Mouse (Mus musculus) hindbrain, embryonic 13.5 days (tissue): ENCODE data around the gene Muc2. TPM values are rescaled to one million over a fixed set of nuclear protein-coding genes. Genes with fewer than 3 reads are reported as not detected.

Source experiments
- ATAC-seq: fragments of 200-750 bp; cut with Nextera tagmentation; 2 replicates; pipeline ENCODE4 v1.8.0; 2017; ENCODE audit warnings: moderate TSS enrichment; ENCODE audit not compliant: low FRiP score
- H3K27ac ChIP-seq: fragments of 300-500 bp; sonication (generic); 2 replicates; pipeline ENCODE4 v1.5.1; 2015; ENCODE audit warnings: inconsistent platforms, mild to moderate bottlenecking, moderate library complexity
- H3K27me3 ChIP-seq: fragments of 300-500 bp; sonication (generic); 2 replicates; pipeline ENCODE4 v1.6.1; 2015; ENCODE audit warnings: mild to moderate bottlenecking, inconsistent platforms
- H3K36me3 ChIP-seq: fragments of 300-500 bp; sonication (generic); 2 replicates; pipeline ENCODE4 v1.6.1; 2015; ENCODE audit warnings: mild to moderate bottlenecking, inconsistent platforms
- H3K4me1 ChIP-seq: fragments of 300-500 bp; sonication (generic); replicated peaks from 2 replicates; pipeline ENCODE4 v1.6.1; 2015; ENCODE audit warnings: inconsistent platforms
- H3K4me2 ChIP-seq: fragments of 300-500 bp; sonication (generic); 2 replicates; pipeline ENCODE4 v1.6.1; 2015; ENCODE audit warnings: inconsistent platforms, mild to moderate bottlenecking, moderate library complexity
- H3K4me3 ChIP-seq: fragments of 300-500 bp; sonication (generic); 2 replicates; pipeline ENCODE4 v1.5.1; 2015; ENCODE audit warnings: mild to moderate bottlenecking, inconsistent platforms
- H3K9ac ChIP-seq: fragments of 300-500 bp; sonication (generic); 2 replicates; pipeline ENCODE4 v1.6.1; 2015; ENCODE audit warnings: mild to moderate bottlenecking, inconsistent platforms
- H3K9me3 ChIP-seq: fragments of 300-500 bp; sonication (generic); 2 replicates; pipeline ENCODE4 v1.6.1; 2016; ENCODE audit warnings: inconsistent platforms
- WGBS: fragments of 180-500 bp; shearing (Covaris S2); methylation state at CpG from one replicate; pipeline ENCODE4 v1.1.7; 2015; 5-methylcytosine and 5-hydroxymethylcytosine counted together
- polyA plus RNA-seq: library from polyadenylated mRNA; unstranded; fragments of >200 nt; fragmentation: Nextera tagmentation; extraction: Ambion mirVana; gene quantifications from 2 replicates; pipeline ENCODE4 v1.2.1, GENCODE M21; 2015

Muc2 gene
- polyA plus RNA-seq, 1 experiment from 2014 or later, result 0.14 TPM

DNA sequence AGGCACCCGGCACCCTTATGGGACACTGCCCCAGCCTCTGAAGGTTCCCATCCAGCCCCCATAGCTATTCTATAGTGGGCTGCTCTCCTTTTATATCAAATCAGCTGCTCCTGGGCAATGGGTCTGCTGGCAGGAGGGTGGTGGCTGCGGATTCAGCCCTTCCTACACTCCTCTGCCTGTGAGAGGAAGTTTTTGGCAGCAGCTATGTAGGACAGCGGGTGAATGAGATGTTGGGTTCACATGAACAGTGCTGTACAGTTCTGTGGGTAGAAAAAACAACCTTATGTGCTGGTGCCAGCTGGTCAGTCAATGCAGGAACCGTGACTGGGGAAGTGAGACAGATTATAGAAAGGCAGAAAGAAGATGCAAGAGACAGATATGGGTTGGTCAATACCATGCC is 11.2 kb upstream of the Muc2 start:
- no peak for ATAC-seq
- no peaks in the 10 kb centered on the region for H3K27me3 ChIP-seq
- no peaks in the 10 kb centered on the region for H3K4me1 ChIP-seq
- WGBS, result 90% methylated on average over 4 of the region's 4 CpGs
- no peaks in the 10 kb centered on the region for H3K9me3 ChIP-seq
- no peaks in the 10 kb centered on the region for H3K36me3 ChIP-seq
- H3K4me2 ChIP-seq, result no peak overlapping the region
- H3K27ac ChIP-seq, result no peak overlapping the region
- H3K9ac ChIP-seq, result no peak overlapping the region
- H3K4me3 ChIP-seq, result no peak overlapping the region

GRCm38 (mm10) chr7:141687330-141687729 is 2.8 kb upstream of the Muc2 start:
- Histone ChIP-seq H3K4me2 (no peak overlapping the region), H3K4me1 (0 out of 2 replicates have a peak, but pooled peaks cover 4% of the 10 kb centered on the region), H3K9ac (no peak overlapping the region), H3K4me3 (no peak overlapping the region), H3K9me3 (no peaks in the 10 kb centered on the region), H3K36me3 (no peaks in the 10 kb centered on the region), H3K27me3 (no peaks in the 10 kb centered on the region), H3K27ac (no peak overlapping the region)
- ATAC-seq, result no peak
- 74% methylated on average over 10 of the region's 10 CpGs for WGBS

- Histone ChIP-seq H3K4me2 (peak overlapping the region; percentile 39), H3K9me3 (no peaks in the 10 kb centered on the region), H3K27me3 (no peaks in the 10 kb centered on the region), H3K36me3 (no peaks in the 10 kb centered on the region), H3K4me1 (0 out of 2 replicates have a peak, but pooled peaks cover 3% of the 10 kb centered on the region), H3K27ac (no peak overlapping the region), H3K4me3 (peak overlapping the region; percentile 8; the same call in 1 of the 2 replicates), H3K9ac (no peak overlapping the region)
- 53% methylated on average over 30 of the region's 30 CpGs for WGBS
- ATAC-seq, result no peak
Observed at GRCm38 (mm10) chr7:141693591-141694273, 3.6 kb downstream of the Muc2 start.

GRCm38 (mm10) chr7:141694274-141694639 is 4.1 kb downstream of the Muc2 start:
- Histone ChIP-seq H3K36me3 (no peaks in the 10 kb centered on the region), H3K27ac (no peak overlapping the region), H3K9me3 (no peaks in the 10 kb centered on the region), H3K4me3 (no peak overlapping the region), H3K4me1 (0 out of 2 replicates have a peak, but pooled peaks cover 3% of the 10 kb centered on the region), H3K4me2 (no peak overlapping the region), H3K27me3 (no peaks in the 10 kb centered on the region), H3K9ac (no peak overlapping the region)
- WGBS, result 84% methylated on average over 5 of the region's 5 CpGs
- ATAC-seq, result no peak

GRCm38 (mm10) chr7:141696538-141696937 is 6.4 kb downstream of the Muc2 start:
- Histone ChIP-seq H3K27ac (no peak overlapping the region), H3K4me1 (0 out of 2 replicates have a peak, but pooled peaks cover 3% of the 10 kb centered on the region), H3K9me3 (no peaks in the 10 kb centered on the region), H3K27me3 (no peaks in the 10 kb centered on the region), H3K9ac (no peak overlapping the region), H3K4me3 (no peak overlapping the region), H3K36me3 (no peaks in the 10 kb centered on the region), H3K4me2 (no peak overlapping the region)
- WGBS, result 84% methylated on average over 13 of the region's 13 CpGs
- no peak for ATAC-seq

- Histone ChIP-seq H3K9me3 (no peaks in the 10 kb centered on the region), H3K4me3 (no peak overlapping the region), H3K36me3 (no peaks in the 10 kb centered on the region), H3K9ac (no peak overlapping the region), H3K27me3 (no peaks in the 10 kb centered on the region), H3K4me1 (no peaks in the 10 kb centered on the region), H3K4me2 (no peak overlapping the region), H3K27ac (no peak overlapping the region)
- 89% methylated on average over 8 of the region's 8 CpGs for WGBS
- no peak for ATAC-seq
Observed at GRCm38 (mm10) chr7:141699556-141700220, 9.5 kb downstream of the Muc2 start.

DNA sequence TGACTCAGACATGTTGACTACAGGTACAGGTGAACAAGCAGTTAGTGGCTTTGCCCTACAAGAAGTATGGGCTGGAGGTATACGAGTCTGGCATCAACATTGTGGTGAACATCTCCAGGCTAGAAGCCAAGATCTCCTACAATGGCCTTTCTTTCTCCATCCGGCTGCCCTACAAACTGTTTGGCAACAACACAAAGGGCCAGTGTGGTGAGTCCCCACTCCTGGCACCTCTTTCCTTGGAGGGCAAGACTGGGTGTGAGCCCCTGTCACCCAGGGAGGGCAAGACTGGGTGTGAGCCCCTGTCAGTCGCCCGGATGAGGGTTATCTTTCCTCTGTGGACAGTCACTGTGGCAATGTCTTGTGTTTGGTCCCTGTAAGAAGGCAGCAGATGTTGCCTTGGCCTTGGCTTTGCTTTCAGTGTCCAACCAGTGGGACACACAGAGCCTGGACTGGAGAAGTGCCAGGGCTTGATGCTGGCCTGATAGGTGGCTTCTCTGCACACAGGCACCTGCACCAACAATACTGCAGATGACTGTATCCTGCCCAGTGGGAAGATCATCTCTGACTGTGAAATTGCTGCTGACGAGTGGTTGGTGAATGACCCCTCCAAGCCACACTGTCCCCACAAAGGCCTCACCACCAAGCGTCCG is 57.4 kb downstream of the Muc2 start:
- Histone ChIP-seq H3K9me3 (no peaks in the 10 kb centered on the region), H3K4me1 (no peaks in the 10 kb centered on the region), H3K27me3 (0 out of 2 replicates have a peak, but pooled peaks cover 5% of the 10 kb centered on the region), H3K27ac (no peak overlapping the region), H3K9ac (no peak overlapping the region), H3K36me3 (no peaks in the 10 kb centered on the region), H3K4me3 (no peak overlapping the region), H3K4me2 (no peak overlapping the region)
- no peak for ATAC-seq
- WGBS, result 90% methylated on average over 7 of the region's 7 CpGs

GRCm38 (mm10) chr7:141752513-141752912 is 62.4 kb downstream of the Muc2 start:
- Histone ChIP-seq H3K27me3 (peaks cover 12% of the 10 kb centered on the region; the same call in 1 of the 2 replicates), H3K4me3 (no peak overlapping the region), H3K9me3 (no peaks in the 10 kb centered on the region), H3K4me1 (no peaks in the 10 kb centered on the region), H3K27ac (no peak overlapping the region), H3K36me3 (no peaks in the 10 kb centered on the region), H3K4me2 (no peak overlapping the region), H3K9ac (no peak overlapping the region)
- no peak for ATAC-seq
- WGBS, result 88% methylated on average over 6 of the region's 6 CpGs

- Histone ChIP-seq H3K9me3 (peaks cover 5% of the 10 kb centered on the region; the same call in 1 of the 2 replicates), H3K4me1 (no peaks in the 10 kb centered on the region), H3K4me3 (no peak overlapping the region), H3K9ac (no peak overlapping the region), H3K36me3 (no peaks in the 10 kb centered on the region), H3K27me3 (peaks cover 6% of the 10 kb centered on the region; the same call in 1 of the 2 replicates), H3K4me2 (no peak overlapping the region), H3K27ac (no peak overlapping the region)
- no peak for ATAC-seq
- whole genome bisulfite sequencing, result 54% methylated on average over 4 of the region's 4 CpGs
Observed at GRCm38 (mm10) chr7:141755831-141756230, 65.7 kb downstream of the Muc2 start.

GRCm38 (mm10) chr7:141758291-141758690 is 68.2 kb downstream of the Muc2 start:
- Histone ChIP-seq H3K9ac (no peak overlapping the region), H3K9me3 (peaks cover 5% of the 10 kb centered on the region; the same call in 1 of the 2 replicates), H3K4me1 (no peaks in the 10 kb centered on the region), H3K36me3 (no peaks in the 10 kb centered on the region), H3K27me3 (peaks cover 6% of the 10 kb centered on the region; the same call in 1 of the 2 replicates), H3K27ac (no peak overlapping the region), H3K4me3 (no peak overlapping the region), H3K4me2 (no peak overlapping the region)
- WGBS, result 75% methylated on average over 4 of the region's 4 CpGs
- no peak for ATAC-seq

GRCm38 (mm10) chr7:141770521-141770920 is 80.4 kb downstream of the Muc2 start:
- Histone ChIP-seq H3K4me1 (peaks cover 19% of the 10 kb centered on the region), H3K4me2 (no peak overlapping the region), H3K9me3 (no peaks in the 10 kb centered on the region), H3K4me3 (no peak overlapping the region), H3K9ac (no peak overlapping the region), H3K36me3 (no peaks in the 10 kb centered on the region), H3K27ac (no peak overlapping the region), H3K27me3 (no peaks in the 10 kb centered on the region)
- 83% methylated on average over 3 of the region's 3 CpGs for WGBS
- ATAC-seq, result no peak

DNA sequence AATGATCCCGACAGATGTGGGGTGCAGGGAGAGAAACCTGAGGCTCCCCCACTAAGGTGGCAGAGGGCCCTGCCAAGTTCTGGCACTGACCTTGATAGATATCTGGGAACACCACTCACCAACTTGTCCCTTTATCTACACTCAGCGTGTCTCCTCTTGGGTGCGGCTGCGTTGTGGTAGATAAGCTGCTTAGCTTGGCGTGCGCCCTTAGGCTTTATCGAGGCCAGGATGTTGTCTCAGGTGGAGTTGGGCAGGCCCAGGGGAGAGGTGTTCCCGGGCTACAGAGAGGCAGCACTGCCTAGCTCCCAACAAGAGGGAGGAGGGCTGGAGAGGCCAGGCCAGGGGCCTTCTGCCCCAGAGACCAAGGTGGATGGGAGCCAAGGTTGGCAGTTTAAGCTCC is 80.8 kb downstream of the Muc2 start:
- Histone ChIP-seq H3K27me3 (no peaks in the 10 kb centered on the region), H3K9me3 (no peaks in the 10 kb centered on the region), H3K36me3 (no peaks in the 10 kb centered on the region), H3K4me1 (peaks cover 19% of the 10 kb centered on the region), H3K4me3 (no peak overlapping the region), H3K27ac (no peak overlapping the region), H3K4me2 (no peak overlapping the region), H3K9ac (no peak overlapping the region)
- WGBS, result 86% methylated on average over 8 of the region's 8 CpGs
- ATAC-seq, result no peak
